Mouse (Mus musculus) heart, adult 18-20 months (tissue): ENCODE data around the gene Polm. TPM values are rescaled to one million over a fixed set of nuclear protein-coding genes. Genes with fewer than 3 reads are reported as not detected.

Experiments used
- DNase-seq, 2 experiments: peaks; one replicate each; pipeline ENCODE4 v3.0.0; 2021 to 2022; ENCODE audit warnings: mixed read lengths in 1 of 2
- total RNA-seq, 2 experiments: library from RNA; stranded (reverse); gene quantifications; 2 replicates each; pipeline ENCODE4 v1.2.3; 2021

Gene Polm
- total RNA-seq, 2 experiments from 2014 or later, result 1.7 to 3.3 TPM

- no peak for DNase-seq
Observed at GRCm38 (mm10) chr11:5802457-5803217, 35.2 kb downstream of the Polm start.

- no peak for DNase-seq
Observed at GRCm38 (mm10) chr11:5802005-5802404, 35.8 kb downstream of the Polm start.

- DNase-seq, result no peak
Observed at GRCm38 (mm10) chr11:5801511-5801910, 36.3 kb downstream of the Polm start.

- no peak for DNase-seq
Observed at GRCm38 (mm10) chr11:5799621-5800490, 38.0 kb downstream of the Polm start.

GRCm38 (mm10) chr11:5797928-5798327 lies 39.9 kb downstream of the Polm start:
- DNase-seq, result no peak

- no peak for DNase-seq
Observed at GRCm38 (mm10) chr11:5797371-5797770, 40.4 kb downstream of the Polm start.

- no peak for DNase-seq
Observed at GRCm38 (mm10) chr11:5796939-5797338, 40.9 kb downstream of the Polm start.

GRCm38 (mm10) chr11:5795706-5796105 lies 42.1 kb downstream of the Polm start:
- peak; percentile 70 to 72 for DNase-seq

- DNase-seq, result no peak
Observed at GRCm38 (mm10) chr11:5795290-5795689, 42.5 kb downstream of the Polm start.

- DNase-seq, result no peak
Observed at GRCm38 (mm10) chr11:5790431-5790830, 47.4 kb downstream of the Polm start.

- DNase-seq, result no peak
Observed at GRCm38 (mm10) chr11:5789754-5790333, 48.0 kb downstream of the Polm start.

- DNase-seq, result no peak
Observed at GRCm38 (mm10) chr11:5789071-5789753, 48.6 kb downstream of the Polm start.

GRCm38 (mm10) chr11:5788056-5789014 lies 49.5 kb downstream of the Polm start, which contains the start of gene Dbnl:
Dbnl (plus strand) TSS chr11:5788488.
- peak; percentile 98 for DNase-seq

GRCm38 (mm10) chr11:5787671-5788055 lies 50.2 kb downstream of the Polm start:
- DNase-seq, result no peak

GRCm38 (mm10) chr11:5785732-5786131 lies 52.1 kb downstream of the Polm start:
- DNase-seq, result no peak

- no peak for DNase-seq
Observed at GRCm38 (mm10) chr11:5782199-5782944, 55.4 kb downstream of the Polm start.

- DNase-seq, result no peak
Observed at GRCm38 (mm10) chr11:5780035-5780499, 57.7 kb downstream of the Polm start.

- DNase-seq, result no peak
Observed at GRCm38 (mm10) chr11:5778481-5778880, 59.3 kb downstream of the Polm start.
